Mouse (Mus musculus): ENCODE results near the gene Clmn. TPM values are rescaled to one million over a fixed set of nuclear protein-coding genes. Genes with fewer than 3 reads are reported as not detected.

The Clmn gene
- total and polyA plus RNA-seq, 3 experiments, result 1.0 to 3.2 (median 2.5) TPM

DNA sequence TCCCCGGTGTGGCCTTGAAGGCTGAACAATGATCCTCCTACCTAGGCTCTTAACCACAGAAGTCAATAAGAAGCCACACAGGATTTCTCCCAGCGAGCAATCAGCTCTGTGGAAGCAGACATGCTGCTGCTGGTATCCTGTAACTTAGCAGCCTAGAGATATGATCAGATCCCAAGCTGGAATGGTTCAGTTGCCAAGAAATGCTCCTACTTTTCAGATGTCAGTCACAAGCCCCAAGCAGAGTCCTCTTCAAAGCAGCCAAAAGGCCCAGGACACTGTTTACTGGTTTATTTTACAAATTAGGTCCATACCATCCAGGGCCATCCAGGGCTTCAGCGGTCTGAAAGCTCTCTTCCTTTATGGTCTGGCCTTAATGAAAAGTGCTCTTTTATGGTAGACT lies 143.9 kb downstream of the Clmn start:
- Histone ChIP-seq H3K36me3 (ENCODE audit: control insufficient read depth, insufficient read depth, low read length) (peaks cover 7% of the 10 kb centered on the region; the same call in 1 of the 2 replicates), H3K27me3 (ENCODE audit: control insufficient read depth, insufficient read depth, low read length) (no peaks in the 10 kb centered on the region), H3K9ac (ENCODE audit: low read depth, low read length) (no peak overlapping the region), H3K4me3 (no peak overlapping the region), H3K79me2 (replicated peaks; ENCODE audit: control insufficient read depth, insufficient read depth, low read length) (no peaks in the 10 kb centered on the region; the same call in 1 of the 2 replicates), H3K27ac (no peak overlapping the region), H3K4me1 (ENCODE audit: control insufficient read depth, insufficient read depth, low read length) (peaks cover 3% of the 10 kb centered on the region)
- no peak for DNase-seq
- no peak for TF ChIP-seq EP300 (IDR thresholded peaks at IDR 0.05; ENCODE audit: insufficient read depth, low read depth, low read length)
- intact Hi-C loops (cut with DNase I), result no loop called here
- WGBS, result 77% methylated on average over 3 of the region's 3 CpGs

DNA sequence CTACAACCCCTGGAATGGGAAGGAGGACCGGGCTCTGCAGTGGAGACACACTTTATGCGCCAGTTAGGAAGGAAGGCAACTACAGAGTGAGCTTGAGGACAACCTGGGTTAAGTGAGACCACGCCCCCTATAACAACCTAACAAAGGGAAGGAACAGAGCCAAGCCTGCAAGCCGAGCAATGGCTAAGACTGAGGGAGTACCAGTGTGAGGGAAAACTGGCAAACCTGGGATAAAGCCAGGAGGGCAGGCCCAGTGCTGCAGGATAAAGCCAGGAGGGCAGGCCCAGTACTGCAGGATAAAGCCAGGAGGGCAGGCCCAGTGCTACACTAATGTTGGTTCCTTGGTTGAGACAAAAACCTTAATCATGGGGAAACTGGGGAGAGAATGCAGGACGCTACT lies 145.9 kb downstream of the Clmn start:
- intact Hi-C loops (cut with DNase I), result no loop called here
- no peak for TF ChIP-seq EP300 (IDR thresholded peaks at IDR 0.05; ENCODE audit: insufficient read depth, low read depth, low read length)
- no peak for TF ChIP-seq POLR2A (IDR thresholded peaks at IDR 0.05; ENCODE audit: insufficient read depth, low read depth, low read length)
- TF ChIP-seq CTCF (IDR thresholded peaks at IDR 0.05), result peak; percentile 33
- no peak for DNase-seq
- H3K4me3 ChIP-seq, result no peak overlapping the region
- no peak overlapping the region for H3K9ac ChIP-seq (ENCODE audit: low read depth, low read length)
- no peaks in the 10 kb centered on the region; the same call in 1 of the 2 replicates for H3K79me2 ChIP-seq (replicated peaks; ENCODE audit: control insufficient read depth, insufficient read depth, low read length)
- peaks cover 3% of the 10 kb centered on the region for H3K4me1 ChIP-seq (ENCODE audit: control insufficient read depth, insufficient read depth, low read length)
- 50% methylated on average over 5 of the region's 5 CpGs for WGBS
- no peak overlapping the region for H3K27ac ChIP-seq
- peaks cover 7% of the 10 kb centered on the region; the same call in 1 of the 2 replicates for H3K36me3 ChIP-seq (ENCODE audit: control insufficient read depth, insufficient read depth, low read length)
- H3K27me3 ChIP-seq (ENCODE audit: control insufficient read depth, insufficient read depth, low read length), result no peaks in the 10 kb centered on the region

GRCm38 (mm10) chr12:104716409-104716808 lies 148.5 kb downstream of the Clmn start:
- WGBS, result 95% methylated on average over 5 of the region's 5 CpGs

GRCm38 (mm10) chr12:104715453-104715852 lies 149.4 kb downstream of the Clmn start:
- intact Hi-C loops (cut with DNase I), result no loop called here
- peaks cover 5% of the 10 kb centered on the region; the same call in 1 of the 2 replicates for H3K36me3 ChIP-seq (ENCODE audit: control insufficient read depth, insufficient read depth, low read length)

More at GRCm38 (mm10) chr12:104716409-104716808, 148.5 kb downstream of the Clmn start:
- intact Hi-C loops (cut with DNase I), result no loop called here
- no peak overlapping the region for H3K4me3 ChIP-seq
- H3K27ac ChIP-seq, result no peak overlapping the region
- H3K9ac ChIP-seq (ENCODE audit: low read depth, low read length), result no peak overlapping the region
- H3K4me1 ChIP-seq (ENCODE audit: control insufficient read depth, insufficient read depth, low read length), result peaks cover 3% of the 10 kb centered on the region
- TF ChIP-seq CTCF (IDR thresholded peaks at IDR 0.05) (no peak), POLR2A (IDR thresholded peaks at IDR 0.05; ENCODE audit: insufficient read depth, low read depth, low read length) (no peak), EP300 (IDR thresholded peaks at IDR 0.05; ENCODE audit: insufficient read depth, low read depth, low read length) (no peak)
- no peaks in the 10 kb centered on the region; the same call in 1 of the 2 replicates for H3K79me2 ChIP-seq (replicated peaks; ENCODE audit: control insufficient read depth, insufficient read depth, low read length)
- no peaks in the 10 kb centered on the region for H3K27me3 ChIP-seq (ENCODE audit: control insufficient read depth, insufficient read depth, low read length)
- peaks cover 5% of the 10 kb centered on the region; the same call in 1 of the 2 replicates for H3K36me3 ChIP-seq (ENCODE audit: control insufficient read depth, insufficient read depth, low read length)
- DNase-seq, result no peak

More at GRCm38 (mm10) chr12:104715453-104715852, 149.4 kb downstream of the Clmn start:
- 85% methylated on average over 5 of the region's 5 CpGs for WGBS
- Histone ChIP-seq H3K27ac (no peak overlapping the region), H3K4me3 (no peak overlapping the region), H3K9ac (ENCODE audit: low read depth, low read length) (no peak overlapping the region), H3K4me1 (ENCODE audit: control insufficient read depth, insufficient read depth, low read length) (peaks cover 3% of the 10 kb centered on the region), H3K79me2 (replicated peaks; ENCODE audit: control insufficient read depth, insufficient read depth, low read length) (no peaks in the 10 kb centered on the region; the same call in 1 of the 2 replicates), H3K27me3 (ENCODE audit: control insufficient read depth, insufficient read depth, low read length) (no peaks in the 10 kb centered on the region)
- DNase-seq, result no peak
- no peak for TF ChIP-seq CTCF (IDR thresholded peaks at IDR 0.05)
- TF ChIP-seq POLR2A (IDR thresholded peaks at IDR 0.05; ENCODE audit: insufficient read depth, low read depth, low read length), result no peak
- TF ChIP-seq EP300 (IDR thresholded peaks at IDR 0.05; ENCODE audit: insufficient read depth, low read depth, low read length), result no peak

Other genes with a start within 250 kb of the Clmn start
- gene Dicer1, start 113.1 kb downstream of the Clmn start, total RNA-seq (2021), result 10 to 100 TPM; 19.6 to 24.3 TPM
- gene Dicer1, start 113.1 kb downstream of the Clmn start, polyA plus RNA-seq (2012; rRNA removed), result 6.9 and 11.2 TPM in 2 replicates
- 1 to 10 TPM; 7.0 to 8.5 TPM for gene Syne3, start 144.7 kb upstream of the Clmn start, total RNA-seq (2021)
- 2.3 and 3.0 TPM in 2 replicates for gene Syne3, start 144.7 kb upstream of the Clmn start, polyA plus RNA-seq (2012; rRNA removed)
- gene Glrx5, start 167.6 kb upstream of the Clmn start, total RNA-seq (2021), result 10 to 100 TPM; 86.5 to 94.7 TPM
- 103 and 104 TPM in 2 replicates for gene Glrx5, start 167.6 kb upstream of the Clmn start, polyA plus RNA-seq (2012; rRNA removed)

Measured in heart, adult 2 months (tissue).